Mouse (Mus musculus): ENCODE results near the gene Nsrp1. TPM values are rescaled to one million over a fixed set of nuclear protein-coding genes. Genes with fewer than 3 reads are reported as not detected.

The Nsrp1 gene
- 20.8 and 32.1 TPM in 2 replicates for total RNA-seq (2023)

DNA sequence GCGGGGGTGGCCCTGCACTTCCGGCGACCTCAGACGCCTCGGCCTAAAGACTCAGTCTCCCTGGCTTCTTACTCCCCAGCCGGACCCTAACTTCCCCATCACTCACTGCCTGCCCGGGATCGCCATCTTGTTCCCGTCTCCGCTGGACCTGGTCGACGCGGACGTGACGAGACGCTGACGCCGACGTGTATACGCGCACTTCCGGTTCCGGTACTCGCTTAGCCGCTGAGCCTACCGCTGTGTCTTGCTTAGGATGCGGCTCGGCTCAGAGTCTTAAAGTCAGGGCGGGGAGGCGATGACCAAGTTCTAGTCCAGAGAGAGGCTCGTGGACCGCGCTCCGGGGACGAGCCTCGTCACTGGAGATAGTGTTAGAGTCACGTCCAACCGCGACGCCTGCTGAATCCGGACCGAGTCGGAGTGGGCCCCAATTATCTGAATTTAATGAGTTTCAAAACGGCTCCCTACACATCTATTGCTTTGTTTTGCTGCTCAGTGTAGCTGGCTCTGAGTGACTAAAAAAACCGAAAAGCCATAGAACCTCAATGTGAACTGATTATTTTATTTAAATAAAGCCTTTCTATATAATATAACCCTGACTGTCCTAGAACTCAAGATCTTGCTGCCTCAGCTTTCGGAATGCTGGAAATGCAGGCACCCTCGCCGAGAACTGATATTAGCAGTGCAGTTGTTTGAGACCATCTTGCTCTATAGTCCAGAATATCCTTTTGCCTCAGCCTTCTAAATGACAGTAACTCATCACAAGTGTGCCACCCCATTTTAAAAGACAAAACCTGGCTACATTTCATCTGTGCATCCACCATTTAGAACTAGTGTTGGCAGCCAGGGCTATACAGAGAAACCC is at the start of gene Nsrp1:
Gene Nsrp1, minus strand, starts transcription at position 163 of the 862 bp plus-strand sequence.

GRCm38 (mm10) chr11:76997916-76998704 is 80.1 kb downstream of the Nsrp1 start, which contains the start of gene Slc6a4:
Slc6a4 (plus strand) TSS chr11:76998603.

Other genes with a start within 250 kb of the Nsrp1 start
- gene Cpd, start 231.4 kb downstream of the Nsrp1 start, total RNA-seq (2023) = 82.6 and 103 TPM in 2 replicates
- gene Tmigd1, start 176.3 kb downstream of the Nsrp1 start, total RNA-seq (2023) = not detected in 2 replicates
- gene Blmh, start 153.6 kb downstream of the Nsrp1 start, total RNA-seq (2023) = 29.2 and 30.5 TPM in 2 replicates
- gene Slc6a4, start 79.8 kb downstream of the Nsrp1 start, total RNA-seq (2023) = 0.22 TPM in 1 of 2 replicates, not detected in the other
- 2.0 and 2.7 TPM in 2 replicates for gene Efcab5, start 110.5 kb upstream of the Nsrp1 start, total RNA-seq (2023)
- gene Ssh2, start 137.9 kb upstream of the Nsrp1 start, total RNA-seq (2023) = 158 and 206 TPM in 2 replicates